Mouse (Mus musculus) neural tube, embryonic 11.5 days (tissue): ENCODE measurements around the gene Gnai3. TPM values are rescaled to one million over a fixed set of nuclear protein-coding genes. Genes with fewer than 3 reads are reported as not detected.

Source experiments
- ATAC-seq: fragments of 200-750 bp; cut with Nextera tagmentation; 2 replicates; pipeline ENCODE4 v1.8.0; 2017; ENCODE audit warnings: moderate number of reproducible peaks, mild to moderate bottlenecking, moderate TSS enrichment, moderate library complexity; ENCODE audit not compliant: insufficient read depth, low FRiP score, low TSS enrichment
- DNase-seq: peaks from one replicate; pipeline ENCODE4 v3.0.0-alpha.2; 2015; ENCODE audit warnings: low spot score
- H3K27ac ChIP-seq: fragments of 300-500 bp; sonication (generic); 2 replicates; pipeline ENCODE4 v1.5.1; 2014; ENCODE audit warnings: low read depth, mild to moderate bottlenecking, low read length
- H3K27me3 ChIP-seq: fragments of 300-500 bp; sonication (generic); 2 replicates; pipeline ENCODE4 v1.6.1; 2014; ENCODE audit warnings: mild to moderate bottlenecking, low read length, mixed read lengths; ENCODE audit not compliant: control insufficient read depth, insufficient read depth
- H3K36me3 ChIP-seq: fragments of 300-500 bp; sonication (generic); 2 replicates; pipeline ENCODE4 v1.6.1; 2014; ENCODE audit warnings: mild to moderate bottlenecking, low read length, moderate library complexity, mixed read lengths; ENCODE audit not compliant: control insufficient read depth, insufficient read depth
- H3K4me1 ChIP-seq: fragments of 300-500 bp; sonication (generic); 2 replicates; pipeline ENCODE4 v1.6.1; 2014; ENCODE audit warnings: low read length, mixed read lengths; ENCODE audit not compliant: control insufficient read depth, insufficient read depth
- H3K4me2 ChIP-seq: fragments of 300-500 bp; sonication (generic); 2 replicates; pipeline ENCODE4 v1.6.1; 2014; ENCODE audit warnings: low read depth, mild to moderate bottlenecking, moderate library complexity
- H3K4me3 ChIP-seq: fragments of 300-500 bp; sonication (generic); 2 replicates; pipeline ENCODE4 v1.5.1; 2014; ENCODE audit warnings: low read depth, low read length
- H3K9ac ChIP-seq: fragments of 300-500 bp; sonication (generic); 2 replicates; pipeline ENCODE4 v1.6.1; 2014; ENCODE audit warnings: mild to moderate bottlenecking, low read length
- H3K9me3 ChIP-seq: fragments of 300-500 bp; sonication (generic); 2 replicates; pipeline ENCODE4 v1.6.1; 2016; ENCODE audit warnings: low read length; ENCODE audit not compliant: control insufficient read depth
- WGBS: fragments of 180-500 bp; shearing (Covaris S2); extraction: QIAGEN DNeasy Blood & Tissue Kit; methylation state at CpG from one replicate; pipeline ENCODE4 v1.1.7; 2014; 5-methylcytosine and 5-hydroxymethylcytosine counted together
- polyA plus RNA-seq: library from polyadenylated mRNA; unstranded; fragments of >200 nt; fragmentation: Nextera tagmentation; extraction: Ambion mirVana; gene quantifications from 2 replicates; pipeline ENCODE4 v1.2.1, GENCODE M21; 2014

Gnai3 gene
- polyA plus RNA-seq, 1 experiment from 2014 or later: 217 TPM

DNA sequence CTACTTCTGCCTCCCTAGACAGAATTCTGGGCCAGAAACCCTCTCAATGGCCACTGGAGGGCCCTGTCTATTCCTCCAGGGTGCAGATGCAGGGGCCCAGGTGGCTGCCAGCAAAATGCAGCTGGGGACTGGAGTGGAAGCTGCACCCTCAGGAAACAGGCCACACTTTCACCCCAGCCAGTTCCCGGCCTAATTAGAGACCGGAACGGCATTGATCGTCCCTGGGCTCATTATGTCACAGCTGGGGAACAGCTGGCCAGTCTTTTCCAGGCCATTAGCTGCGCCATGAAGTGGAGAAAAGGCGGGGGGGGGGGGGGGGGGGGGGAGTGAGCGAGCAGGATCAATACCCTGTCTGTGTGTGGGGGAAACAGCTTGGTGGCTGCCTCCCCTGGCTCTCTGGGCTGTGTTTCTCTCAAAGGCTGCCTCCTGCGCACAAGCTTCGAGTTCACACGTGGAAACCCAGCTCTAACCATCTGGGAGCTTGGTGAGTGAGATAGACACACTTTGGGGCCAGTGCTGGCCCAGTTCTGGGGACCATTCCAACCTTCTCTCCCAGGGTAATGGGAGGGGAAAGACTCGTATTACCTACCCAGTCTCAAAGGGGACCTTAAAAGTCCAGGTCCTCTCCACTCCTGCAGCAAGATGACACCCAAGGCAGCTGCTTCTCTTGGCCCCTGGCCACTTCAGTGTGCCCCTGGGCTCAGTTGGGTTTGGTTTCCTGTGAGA lies 20.7 kb upstream of the Gnai3 start:
- ATAC-seq (peak; percentile 68), DNase-seq (peak; percentile 83)
- Histone ChIP-seq H3K27ac (peak overlapping the region; percentile 82), H3K4me3 (no peak overlapping the region), H3K36me3 (no peaks in the 10 kb centered on the region), H3K9ac (no peak overlapping the region), H3K27me3 (no peaks in the 10 kb centered on the region), H3K9me3 (no peaks in the 10 kb centered on the region), H3K4me1 (peaks cover 25% of the 10 kb centered on the region), H3K4me2 (0 out of 2 replicates have a peak overlapping the region, but pooled peaks have one; percentile 7)
- WGBS: 2% methylated on average over 9 of the region's 11 CpGs

DNA sequence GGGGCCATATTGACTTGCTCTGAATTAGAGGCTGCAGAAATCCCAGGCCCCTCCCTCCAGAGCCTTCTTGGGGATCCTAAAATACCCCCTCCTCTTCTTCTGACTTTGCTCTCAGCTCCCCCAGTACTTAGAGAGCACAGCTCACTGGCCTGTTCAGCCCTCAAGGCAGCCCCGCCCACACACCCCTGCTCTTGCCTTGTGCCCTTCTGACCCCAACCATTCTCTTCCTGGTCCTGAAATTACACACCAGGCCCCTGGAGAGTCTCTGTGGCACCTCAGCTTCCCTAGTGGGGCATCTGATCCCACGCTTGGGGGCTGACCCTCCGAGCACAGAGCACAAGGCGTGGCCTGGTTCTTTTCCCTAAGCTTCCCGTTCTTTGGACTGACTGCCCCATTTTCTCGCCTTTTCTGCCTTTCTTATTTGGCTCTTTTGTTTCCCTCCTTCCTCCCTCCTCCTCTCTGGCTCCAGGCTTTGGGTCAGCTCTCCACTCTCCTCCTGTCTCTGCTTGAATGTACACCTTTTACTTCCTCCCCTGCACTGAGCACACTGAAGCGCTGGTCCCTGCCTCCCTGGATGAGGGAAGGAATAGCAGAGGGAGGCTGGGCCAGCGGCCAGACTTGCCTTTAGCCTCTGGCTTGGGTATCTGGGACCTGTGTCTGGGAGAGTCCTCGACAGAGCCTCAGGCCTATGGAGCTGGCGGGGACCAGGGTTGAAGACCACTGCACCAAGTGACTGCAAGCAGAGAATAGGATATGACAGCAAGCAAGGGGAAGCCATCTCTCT lies 19.8 kb upstream of the Gnai3 start:
- 20% methylated on average over 10 of the region's 10 CpGs for WGBS
- peak overlapping the region; percentile 18; the same call in 1 of the 2 replicates for H3K9ac ChIP-seq
- no peak for DNase-seq
- peak; percentile 17 for ATAC-seq
- peak overlapping the region; percentile 82 for H3K27ac ChIP-seq
- H3K4me1 ChIP-seq: peaks cover 25% of the 10 kb centered on the region
- H3K36me3 ChIP-seq: no peaks in the 10 kb centered on the region
- H3K4me3 ChIP-seq: no peak overlapping the region
- no peak overlapping the region for H3K4me2 ChIP-seq
- no peaks in the 10 kb centered on the region for H3K27me3 ChIP-seq
- no peaks in the 10 kb centered on the region for H3K9me3 ChIP-seq

DNA sequence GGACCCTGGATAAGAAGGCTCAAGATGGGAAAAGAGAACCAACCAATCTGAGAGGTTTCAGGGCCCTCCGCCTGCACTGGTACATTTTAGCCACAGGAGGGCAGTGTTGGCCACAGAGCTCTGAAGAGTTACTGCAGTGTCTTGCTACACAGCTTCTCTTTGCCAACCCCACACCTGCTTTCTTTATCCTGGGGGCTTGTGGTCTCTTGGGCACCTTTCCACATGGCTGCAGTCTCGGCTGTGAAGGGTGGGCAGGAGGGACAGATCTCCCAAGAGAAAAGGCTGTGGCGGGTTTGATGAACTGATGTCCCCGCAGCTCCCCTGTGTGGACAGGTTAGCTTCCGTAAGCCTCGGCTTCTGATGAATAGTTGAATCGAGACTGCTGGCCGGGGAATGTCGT lies 18.9 kb upstream of the Gnai3 start:
- Histone ChIP-seq H3K4me1 (peaks cover 25% of the 10 kb centered on the region), H3K4me3 (no peak overlapping the region)

DNA sequence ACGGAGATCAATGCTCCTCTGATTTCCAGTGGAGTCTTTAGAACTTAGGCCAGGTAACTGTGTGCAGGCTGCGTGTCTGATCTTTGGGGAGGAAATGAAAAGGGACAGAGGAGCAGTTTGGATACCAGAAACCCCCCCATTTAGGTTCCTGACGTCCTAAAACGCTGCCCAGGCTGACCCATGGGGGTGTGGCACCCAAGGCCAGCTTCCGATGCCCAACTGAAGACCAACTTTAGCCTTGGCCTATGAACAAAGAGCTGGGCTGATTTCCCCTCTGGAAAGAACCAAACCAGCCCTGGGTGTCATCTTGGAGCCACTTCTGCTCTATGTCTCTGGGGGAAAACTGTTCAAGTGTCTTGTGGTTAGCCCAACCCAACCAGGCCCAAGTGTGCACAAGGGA lies 18.1 kb upstream of the Gnai3 start:
- Histone ChIP-seq H3K27me3 (no peaks in the 10 kb centered on the region), H3K9me3 (no peaks in the 10 kb centered on the region), H3K9ac (no peak overlapping the region), H3K4me3 (no peak overlapping the region), H3K27ac (no peak overlapping the region), H3K4me1 (peaks cover 21% of the 10 kb centered on the region), H3K4me2 (no peak overlapping the region), H3K36me3 (no peaks in the 10 kb centered on the region)
- no peak for ATAC-seq
- WGBS: 69% methylated on average over 5 of the region's 5 CpGs
- DNase-seq: no peak

More for the DNA sequence above, 18.9 kb upstream of the Gnai3 start:
- Histone ChIP-seq H3K27me3 (no peaks in the 10 kb centered on the region), H3K36me3 (no peaks in the 10 kb centered on the region), H3K9ac (no peak overlapping the region), H3K9me3 (no peaks in the 10 kb centered on the region), H3K4me2 (no peak overlapping the region), H3K27ac (0 out of 2 replicates have a peak overlapping the region, but pooled peaks have one; percentile 82)
- peak; percentile 88 for DNase-seq
- 29% methylated on average over 9 of the region's 9 CpGs for WGBS
- peak; percentile 49; the same call in 1 of the 2 replicates for ATAC-seq

DNA sequence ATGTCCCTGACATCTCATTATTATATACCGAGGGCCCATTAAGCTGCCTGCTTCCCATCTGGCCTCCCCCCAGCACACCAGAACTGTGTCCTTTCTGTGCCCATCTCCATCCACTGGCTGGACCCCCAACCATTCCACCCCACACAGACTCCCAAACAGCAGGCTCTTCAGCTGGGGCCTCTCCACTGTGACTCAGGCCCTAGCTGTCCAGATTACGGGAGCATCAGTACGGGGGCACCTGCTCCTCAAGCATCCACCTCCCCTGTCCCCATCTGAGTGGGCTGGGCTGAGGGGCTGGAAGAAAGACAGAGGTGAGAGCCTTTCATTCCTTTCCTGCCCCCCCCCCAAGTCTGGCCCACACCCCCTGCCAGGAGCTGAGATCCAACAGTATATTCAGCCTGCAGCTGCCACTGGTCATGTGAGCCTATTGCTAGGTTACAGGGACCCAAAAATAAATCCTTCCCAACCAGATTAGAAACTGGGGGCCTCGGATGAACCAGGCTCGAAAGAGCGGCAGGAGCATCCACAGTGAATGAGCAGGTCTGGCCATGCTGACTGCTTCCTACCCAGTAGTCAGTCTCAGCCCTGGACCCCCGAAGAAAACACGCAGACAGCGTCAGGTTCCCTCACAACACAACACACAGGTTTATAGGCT lies 12.6 kb upstream of the Gnai3 start:
- no peak overlapping the region for H3K27ac ChIP-seq
- no peaks in the 10 kb centered on the region for H3K4me1 ChIP-seq
- ATAC-seq (peak; percentile 53), DNase-seq (no peak)
- H3K4me3 ChIP-seq: no peak overlapping the region
- no peaks in the 10 kb centered on the region for H3K27me3 ChIP-seq
- H3K9ac ChIP-seq: 0 out of 2 replicates have a peak overlapping the region, but pooled peaks have one; percentile 15
- no peaks in the 10 kb centered on the region for H3K36me3 ChIP-seq
- no peaks in the 10 kb centered on the region for H3K9me3 ChIP-seq
- H3K4me2 ChIP-seq: no peak overlapping the region
- WGBS: 65% methylated on average over 9 of the region's 9 CpGs

DNA sequence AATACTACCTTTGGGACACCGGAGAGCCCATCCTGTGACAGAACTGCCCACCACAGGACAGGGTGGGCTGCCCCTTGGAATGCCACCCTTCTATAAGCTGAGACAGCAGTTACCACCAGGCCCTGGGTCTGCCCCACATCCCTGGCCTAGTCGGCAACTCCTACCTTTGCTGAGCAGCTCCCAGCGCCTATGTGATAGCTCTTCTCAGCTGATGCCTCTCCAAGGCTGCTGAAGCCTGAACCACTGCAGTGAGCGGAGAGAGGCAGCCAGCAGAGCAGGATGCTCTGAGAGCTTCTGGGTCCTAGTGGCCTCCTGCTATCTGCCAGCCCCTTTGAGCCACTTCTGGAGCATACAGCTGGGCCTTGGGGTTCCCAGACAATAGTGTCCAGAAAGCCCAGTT lies 8.7 kb upstream of the Gnai3 start, which contains the start of gene Gpr61:
Gpr61 (minus strand) TSS at position 227 of the 400 bp plus-strand sequence.
- ATAC-seq (no peak), DNase-seq (no peak)
- no peaks in the 10 kb centered on the region for H3K36me3 ChIP-seq
- no peaks in the 10 kb centered on the region for H3K27me3 ChIP-seq
- WGBS: 59% methylated on average over 4 of the region's 4 CpGs
- no peaks in the 10 kb centered on the region for H3K4me1 ChIP-seq
- no peak within 1 kb of the TSS for H3K4me3 ChIP-seq
- H3K4me2 ChIP-seq: no peak within 1 kb of the TSS; the same call in 1 of the 2 replicates
- no peaks in the 10 kb centered on the region for H3K9me3 ChIP-seq
- H3K9ac ChIP-seq: peak within 1 kb of the TSS; percentile 32
- no peak within 1 kb of the TSS for H3K27ac ChIP-seq

DNA sequence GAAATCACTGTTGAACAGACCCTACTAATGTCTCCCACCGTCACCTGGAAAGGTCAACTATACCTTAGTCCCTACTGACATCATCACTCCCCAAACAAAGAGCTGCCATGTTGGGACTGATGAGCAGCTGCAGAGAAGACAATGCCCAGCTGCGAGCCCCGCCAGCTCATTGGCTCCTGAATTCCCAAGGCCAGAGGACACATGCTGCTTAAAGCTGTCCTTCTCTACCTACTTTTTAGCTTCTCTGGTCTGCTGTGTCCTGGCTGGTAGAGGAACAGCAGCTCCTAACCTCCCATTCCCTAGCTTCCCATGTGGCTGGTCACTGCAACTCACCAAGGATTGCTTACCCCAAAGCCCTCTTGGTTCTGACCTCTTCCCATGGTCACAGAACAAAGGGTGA lies 6.3 kb upstream of the Gnai3 start:
- no peaks in the 10 kb centered on the region for H3K36me3 ChIP-seq
- no peak overlapping the region for H3K4me3 ChIP-seq
- no peaks in the 10 kb centered on the region for H3K9me3 ChIP-seq
- 87% methylated on average over 3 of the region's 3 CpGs for WGBS
- no peaks in the 10 kb centered on the region for H3K27me3 ChIP-seq
- ATAC-seq (no peak), DNase-seq (no peak)
- no peak overlapping the region for H3K9ac ChIP-seq
- H3K27ac ChIP-seq: no peak overlapping the region
- no peaks in the 10 kb centered on the region for H3K4me1 ChIP-seq
- H3K4me2 ChIP-seq: no peak overlapping the region

DNA sequence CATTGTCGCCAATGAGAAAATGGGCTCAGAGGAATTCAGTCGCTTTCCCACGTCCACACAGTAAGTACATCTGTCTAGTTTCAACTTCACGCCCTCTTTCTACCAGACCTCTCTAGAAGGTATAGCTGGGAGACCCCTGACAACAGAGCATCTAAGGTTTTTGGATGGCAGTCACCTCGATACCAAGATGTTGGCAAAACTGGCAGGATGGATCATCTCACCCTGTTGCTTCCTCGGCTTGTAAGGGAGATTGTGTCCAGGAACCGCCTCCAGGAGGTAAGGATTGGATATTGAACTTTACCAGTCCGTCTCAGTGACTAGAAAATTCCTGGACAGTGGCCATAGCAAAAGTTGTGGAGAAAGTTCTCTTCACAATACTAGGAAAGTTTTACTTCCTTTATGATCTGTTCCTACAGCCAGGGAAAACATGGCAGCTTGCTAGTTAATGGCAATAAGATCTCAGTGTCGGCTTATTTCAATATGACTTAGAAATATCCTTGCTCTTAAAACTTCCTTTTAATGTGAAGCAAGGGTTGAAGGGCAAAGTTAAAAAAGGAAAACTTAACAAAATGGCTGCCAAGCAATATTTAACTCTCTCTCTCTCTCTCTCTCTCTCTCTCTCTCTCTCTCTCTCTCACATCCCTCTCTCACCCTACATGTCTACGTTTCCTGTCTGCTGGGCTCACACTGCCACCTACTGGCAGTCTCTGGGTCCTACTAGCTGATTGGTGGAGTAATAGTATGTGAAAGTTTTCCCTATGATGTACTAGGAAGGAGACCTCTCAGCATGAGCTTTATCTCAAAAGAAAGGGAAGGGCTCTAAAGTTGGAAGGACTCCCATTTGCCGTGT lies 1.7 kb upstream of the Gnai3 start:
- WGBS: 70% methylated on average over 11 of the region's 11 CpGs
- Histone ChIP-seq H3K9ac (no peak overlapping the region), H3K4me3 (no peak overlapping the region), H3K4me1 (peaks cover 7% of the 10 kb centered on the region), H3K36me3 (no peaks in the 10 kb centered on the region), H3K27ac (no peak overlapping the region), H3K27me3 (no peaks in the 10 kb centered on the region), H3K9me3 (no peaks in the 10 kb centered on the region), H3K4me2 (no peak overlapping the region)
- ATAC-seq (peak; percentile 42; the same call in 1 of the 2 replicates), DNase-seq (peak; percentile 88)
